Mouse (Mus musculus) erythroblast, adult 5-6 weeks (primary cell): Measurements from ENCODE around the gene Rab1a. TPM values are rescaled to one million over a fixed set of nuclear protein-coding genes. Genes with fewer than 3 reads are reported as not detected.

Experiments used
- ATAC-seq: replicated peaks from 2 replicates; pipeline ENCODE4 v1.8.0; 2016; ENCODE audit warnings: moderate number of reproducible peaks, mild to moderate bottlenecking, moderate TSS enrichment, inconsistent platforms; ENCODE audit not compliant: poor library complexity, low FRiP score, severe bottlenecking
- total RNA-seq, 2 experiments: library from RNA; stranded (forward) in 1 of 2; stranded (reverse) in 1 of 2; fragments of 150-400 nt in 1 of 2; fragments of 200-764, 138-1000 nt in 1 of 2; gene quantifications; 2 replicates each; pipeline versions ENCODE4 v1.2.3 to v1.2.4; 2015 to 2017; ENCODE audit warnings: low replicate concordance in 2 of 2

Gene Rab1a
- total RNA-seq, 2 experiments from 2014 or later = 49.2 to 87.2 TPM

DNA sequence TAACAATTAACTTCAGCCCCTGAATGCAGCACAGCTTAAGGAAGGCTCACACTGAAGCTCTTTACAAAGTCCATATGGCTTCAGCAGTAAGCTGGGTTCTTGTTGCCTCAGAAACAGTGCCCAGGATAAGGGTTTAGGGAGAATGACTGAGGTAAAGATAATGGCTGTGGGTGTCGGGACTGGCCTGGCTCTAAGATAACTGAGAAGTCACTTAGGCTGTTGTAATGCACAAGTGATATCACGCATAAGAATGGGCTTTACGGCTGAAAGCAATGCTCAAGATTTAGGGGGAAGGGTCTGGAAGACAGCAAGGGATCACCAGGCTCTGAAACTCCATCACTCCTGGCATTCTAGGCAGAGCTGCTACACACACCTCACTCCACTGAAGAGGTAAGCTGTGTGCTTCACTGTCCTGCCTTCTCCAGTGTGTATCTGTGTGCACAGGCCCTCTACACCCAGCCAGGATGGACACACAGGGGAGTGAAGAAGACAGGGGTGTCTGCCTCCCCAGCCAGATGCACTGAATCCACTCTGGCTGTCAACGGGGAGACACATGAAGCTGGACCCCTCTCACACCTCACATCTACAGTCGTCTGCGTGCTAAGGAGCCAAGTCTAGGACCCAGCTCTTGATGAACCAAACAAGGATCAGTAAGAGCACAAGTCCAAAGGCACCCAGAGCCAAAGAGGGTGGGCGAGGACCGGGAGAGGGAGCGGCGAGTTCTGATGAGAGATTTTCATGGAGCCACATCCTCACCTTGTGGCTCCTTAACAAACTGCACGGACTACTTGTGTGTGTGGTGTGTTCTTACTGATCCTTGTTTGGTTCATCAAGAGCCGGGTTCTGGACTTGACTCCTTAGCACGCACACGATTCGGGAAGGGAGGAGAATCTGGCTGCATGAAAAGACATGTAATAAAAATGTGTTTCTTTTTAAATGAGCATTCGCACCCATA, 43.4 kb downstream of the Rab1a start:
- ATAC-seq = no peak

- no peak for ATAC-seq
Measured at GRCm38 (mm10) chr11:20245316-20245715, 44.1 kb downstream of the Rab1a start.

DNA sequence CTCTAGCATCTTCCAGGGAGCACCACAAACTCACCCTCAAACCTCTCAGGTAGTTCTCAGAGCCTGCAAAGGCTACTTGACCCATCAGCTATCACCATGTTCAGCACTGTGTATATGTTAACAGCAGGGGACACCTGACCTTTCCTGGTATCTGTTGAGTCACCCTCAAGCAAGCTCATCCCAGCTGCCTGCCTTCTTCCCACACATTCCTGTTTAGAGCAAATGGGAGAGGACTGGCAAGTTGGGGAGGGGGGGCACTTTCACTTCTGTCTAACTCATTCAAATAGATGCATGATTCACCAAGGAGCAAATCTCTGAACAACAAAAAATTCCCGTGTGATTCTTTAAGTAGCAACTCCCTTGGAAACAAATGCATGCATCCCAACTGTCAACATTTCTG, 45.4 kb downstream of the Rab1a start:
- ATAC-seq = no peak

DNA sequence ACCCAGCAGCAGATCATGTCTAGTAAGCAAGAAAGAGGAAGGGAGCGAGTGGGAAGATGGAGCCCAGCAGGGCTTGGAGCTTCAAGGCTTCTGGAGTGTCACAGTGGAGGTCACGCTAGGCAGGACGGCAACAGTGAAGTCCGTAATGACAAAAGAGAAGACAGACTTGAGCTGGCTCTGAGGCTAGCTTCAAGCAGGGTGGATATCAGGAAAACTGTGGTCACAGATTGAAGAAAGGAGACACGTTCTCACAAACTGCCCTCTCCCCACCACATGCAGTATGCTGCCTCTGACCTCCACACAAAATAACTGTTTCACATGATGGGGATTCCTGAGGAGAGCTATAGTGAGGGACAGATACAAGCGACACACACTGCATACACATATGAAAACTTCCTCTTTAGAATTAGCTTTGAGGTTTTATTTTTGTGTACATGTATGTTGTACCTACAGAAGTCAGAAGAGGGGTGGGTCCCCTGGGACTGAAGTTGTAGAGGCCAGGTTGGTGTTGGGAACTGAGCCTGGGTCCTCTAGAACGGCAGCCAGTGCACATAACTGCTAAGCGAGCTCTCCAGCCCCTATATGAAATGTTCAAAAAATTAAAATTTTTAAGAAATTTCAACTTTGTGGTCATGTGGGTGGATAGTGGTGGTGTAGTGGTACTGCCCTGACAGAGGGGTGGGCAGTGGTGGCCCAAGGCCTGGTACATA, 46.1 kb downstream of the Rab1a start:
- no peak for ATAC-seq

- no peak for ATAC-seq
Measured at GRCm38 (mm10) chr11:20248277-20248676, 47.0 kb downstream of the Rab1a start.

GRCm38 (mm10) chr11:20248840-20249239, 47.6 kb downstream of the Rab1a start:
- no peak for ATAC-seq

DNA sequence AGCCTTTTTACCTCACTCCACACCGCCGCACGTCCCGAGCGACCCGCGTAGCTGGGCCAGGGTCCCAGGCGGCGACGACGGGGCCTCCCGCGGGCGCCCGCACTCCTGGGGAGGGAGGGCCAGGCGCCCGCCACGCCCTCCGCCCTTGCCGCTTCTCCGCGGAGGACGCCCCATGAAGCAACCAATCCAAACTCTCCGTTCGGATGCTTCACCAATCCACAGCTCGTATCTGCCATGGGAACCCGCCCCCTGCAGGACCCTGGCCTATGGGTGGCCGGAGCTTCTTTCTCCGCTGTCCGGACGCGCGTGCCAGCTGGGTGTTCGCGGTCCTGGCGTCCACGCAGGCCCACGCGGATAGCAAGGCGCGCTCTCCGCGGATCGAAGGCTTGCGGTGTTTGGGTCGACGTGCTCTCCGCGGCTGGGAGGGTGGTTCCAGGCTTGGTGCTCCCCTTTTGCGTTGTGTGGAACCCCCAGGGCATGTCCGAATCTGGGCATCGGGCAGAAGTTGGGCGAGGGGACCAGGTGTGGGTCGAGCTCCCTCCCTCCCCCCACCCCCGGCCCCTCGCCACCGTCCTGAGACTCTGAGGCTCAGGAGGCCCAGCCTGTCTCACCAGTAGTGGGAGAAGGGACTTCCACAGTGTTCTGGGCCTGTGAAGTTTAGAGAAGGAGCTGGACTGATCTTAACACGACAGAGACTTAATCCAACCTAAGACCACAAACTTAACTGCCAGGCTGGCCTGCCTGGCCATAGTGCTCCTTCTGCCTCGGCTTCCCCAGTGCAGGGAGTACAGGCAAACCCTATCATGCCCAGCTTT, 48.3 kb downstream of the Rab1a start, which contains the start of gene Cep68:
TSS of gene Cep68 (minus strand) at position 134 of the 815 bp plus-strand sequence.
- ATAC-seq = peak; percentile 99

GRCm38 (mm10) chr11:20250476-20251178, 49.4 kb downstream of the Rab1a start:
- ATAC-seq = no peak

- no peak for ATAC-seq
Measured at GRCm38 (mm10) chr11:20253088-20253487, 51.9 kb downstream of the Rab1a start.

GRCm38 (mm10) chr11:20254791-20255190, 53.6 kb downstream of the Rab1a start:
- ATAC-seq = no peak

DNA sequence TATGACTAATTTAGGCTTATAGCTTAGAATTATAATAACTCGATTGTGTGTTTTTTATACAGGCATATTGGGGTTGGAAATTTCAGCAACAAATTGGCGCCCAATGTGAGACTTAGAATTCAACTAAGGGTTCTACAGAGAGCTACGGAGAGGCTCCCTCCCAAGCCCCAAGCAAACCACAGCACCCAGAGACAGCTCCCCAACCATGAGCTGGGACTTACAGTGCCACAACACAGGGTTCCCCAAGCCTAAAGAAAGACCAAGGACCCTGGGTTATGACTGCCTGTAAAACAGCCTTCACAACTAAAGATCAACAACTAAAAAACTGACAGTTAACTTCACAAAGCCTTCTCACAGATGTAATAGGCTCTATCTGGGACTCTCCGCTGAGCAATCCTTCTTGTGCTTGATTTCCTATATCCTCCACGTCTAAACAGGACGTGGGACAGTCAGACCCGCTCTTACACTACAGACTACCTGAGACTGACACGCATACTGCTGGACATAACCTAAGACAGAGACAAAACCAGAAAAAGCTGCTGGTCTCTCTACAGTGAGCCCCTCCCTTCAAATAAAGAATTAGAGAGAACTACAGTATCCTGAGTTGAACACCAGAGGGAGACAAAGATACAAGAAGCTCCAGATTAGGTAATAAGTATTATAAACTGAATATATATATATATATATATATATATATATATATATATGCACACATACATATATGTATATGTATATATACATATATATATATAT, 61.6 kb downstream of the Rab1a start:
- peak; percentile 72 for ATAC-seq

GRCm38 (mm10) chr11:20269885-20270284, 68.7 kb downstream of the Rab1a start:
- ATAC-seq = no peak

GRCm38 (mm10) chr11:20275974-20276373, 74.7 kb downstream of the Rab1a start:
- ATAC-seq = no peak

Other genes with a start within 250 kb of the Rab1a start
- gene Actr2, start 88.5 kb upstream of the Rab1a start, total RNA-seq (2015; ENCODE audit: low replicate concordance) = 72.4 and 74.0 TPM in 2 replicates
- gene Actr2, start 88.5 kb upstream of the Rab1a start, total RNA-seq (2017; ENCODE audit: low replicate concordance) = 68.7 and 93.8 TPM in 2 replicates
- gene Cep68, start 48.0 kb downstream of the Rab1a start, total RNA-seq (2015; ENCODE audit: low replicate concordance) = 5.8 and 5.9 TPM in 2 replicates
- 4.3 and 6.9 TPM in 2 replicates for gene Cep68, start 48.0 kb downstream of the Rab1a start, total RNA-seq (2017; ENCODE audit: low replicate concordance)
- not detected in 2 replicates for gene Slc1a4, start 131.3 kb downstream of the Rab1a start, total RNA-seq (2015; ENCODE audit: low replicate concordance)
- gene Slc1a4, start 131.3 kb downstream of the Rab1a start, total RNA-seq (2017; ENCODE audit: low replicate concordance) = 0.28 and 1.0 TPM in 2 replicates